Mouse (Mus musculus): ENCODE data around the gene Olfr968. TPM values are rescaled to one million over a fixed set of nuclear protein-coding genes. Genes with fewer than 3 reads are reported as not detected.

Olfr968 gene
- not detected in 2 replicates for polyA plus RNA-seq (2012)

DNA sequence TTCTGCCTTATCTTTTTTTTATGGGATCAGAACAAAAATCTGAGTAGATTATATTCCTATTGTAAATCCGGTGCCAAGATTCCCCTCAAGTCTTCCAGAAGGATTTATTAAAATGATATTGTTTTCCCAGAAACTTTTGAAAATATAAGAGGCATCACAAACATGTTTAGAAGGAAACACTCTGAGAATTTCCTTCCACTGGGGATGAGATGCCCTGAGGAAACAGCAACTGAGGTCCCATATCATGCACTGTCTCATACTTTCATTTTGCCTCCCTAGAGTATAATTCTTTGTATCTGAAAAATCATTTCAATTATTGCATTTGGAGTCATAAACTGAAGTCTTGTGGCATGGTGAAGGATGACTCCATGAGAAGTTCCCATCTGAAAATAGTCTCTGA is at the start of gene Olfr968:
Gene Olfr968, minus strand, starts transcription at position 101 of the 400 bp plus-strand sequence.

GRCm38 (mm10) chr9:39808560-39808959 is 25.5 kb upstream of the Olfr968 start, which contains the start of gene Olfr970:
TSS of gene Olfr970 (plus strand) at chr9:39808860.

DNA sequence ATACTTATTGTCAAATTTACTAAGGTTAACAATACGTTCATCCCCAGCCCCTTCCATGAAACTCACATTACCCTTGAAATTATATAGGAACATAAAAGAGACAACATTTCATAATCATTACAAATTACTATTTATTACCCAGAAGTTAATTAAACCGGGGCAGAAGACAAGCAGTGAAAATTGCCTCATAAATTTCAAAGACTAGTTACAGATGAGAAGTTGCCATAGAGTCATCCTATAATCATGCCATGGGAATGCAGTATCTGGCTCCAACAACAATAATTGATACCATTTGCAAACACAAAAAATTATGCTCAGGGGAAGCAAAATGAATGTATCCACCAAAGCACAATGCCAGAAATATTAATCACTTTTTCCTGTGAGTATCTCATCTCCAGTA is 7.5 kb upstream of the Olfr968 start, which contains the start of gene Olfr969:
Gene Olfr969, plus strand, starts transcription at position 388 of the 400 bp plus-strand sequence.

DNA sequence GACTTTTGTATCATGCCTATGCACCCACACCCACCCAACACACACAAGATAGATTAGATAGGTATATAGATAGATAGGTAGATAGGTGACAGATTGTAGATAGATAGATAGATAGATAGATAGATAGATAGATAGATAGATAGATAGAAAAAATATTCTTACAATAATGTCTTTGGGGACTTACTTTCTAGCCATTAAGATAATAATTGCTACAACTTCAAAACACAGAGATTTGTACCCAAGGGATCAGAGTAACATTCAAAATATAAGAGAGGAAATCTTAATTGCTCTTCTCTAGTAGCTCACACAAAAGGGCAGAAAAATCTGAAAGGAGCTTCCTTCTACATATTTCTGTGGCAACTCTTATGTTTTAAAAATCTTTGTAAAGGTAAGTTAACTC is 37.1 kb downstream of the Olfr968 start, which contains the start of gene Olfr967:
Gene Olfr967, plus strand, starts transcription at position 301 of the 400 bp plus-strand sequence.

DNA sequence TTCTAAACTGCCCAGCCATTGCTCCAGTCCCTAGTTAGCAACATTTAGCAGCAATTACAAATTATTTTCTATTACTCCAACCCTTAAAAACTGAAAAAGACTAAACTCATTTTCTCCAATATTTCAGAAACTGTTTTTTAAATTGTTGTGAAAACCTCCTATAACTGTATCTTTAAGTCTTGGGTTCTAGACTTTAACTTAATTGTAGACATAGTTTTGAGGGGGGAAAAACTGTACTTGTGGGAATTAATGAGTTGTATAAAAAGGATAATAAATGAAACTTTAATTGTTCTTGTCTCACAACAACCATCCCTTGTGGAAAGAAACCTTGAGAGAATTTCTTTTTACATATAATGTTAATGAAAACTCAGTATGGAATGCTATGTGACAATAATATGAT is 52.4 kb downstream of the Olfr968 start, which contains the start of gene Olfr150:
Gene Olfr150, plus strand, starts transcription at position 301 of the 400 bp plus-strand sequence.

Other genes with a start within 250 kb of the Olfr968 start
- not detected in 2 replicates for gene Olfr958, start 229.2 kb downstream of the Olfr968 start, polyA plus RNA-seq (2012)
- not detected in 2 replicates for gene Olfr959, start 207.7 kb downstream of the Olfr968 start, polyA plus RNA-seq (2012)
- not detected in 2 replicates for gene AW551984, start 178.8 kb downstream of the Olfr968 start, polyA plus RNA-seq (2012)
- not detected in 2 replicates for gene Olfr148, start 172.6 kb downstream of the Olfr968 start, polyA plus RNA-seq (2012)
- gene Olfr960, start 161.9 kb downstream of the Olfr968 start, polyA plus RNA-seq (2012), result not detected in 2 replicates
- gene Olfr961, start 138.2 kb downstream of the Olfr968 start, polyA plus RNA-seq (2012), result not detected in 2 replicates
- gene Olfr963, start 116.0 kb downstream of the Olfr968 start, polyA plus RNA-seq (2012), result not detected in 2 replicates
- gene Olfr149, start 76.1 kb downstream of the Olfr968 start, polyA plus RNA-seq (2012), result not detected in 2 replicates
- 0.10 TPM in 1 of 2 replicates, not detected in the other for gene Olfr965, start 71.9 kb downstream of the Olfr968 start, polyA plus RNA-seq (2012)
- gene Olfr150, start 52.3 kb downstream of the Olfr968 start, polyA plus RNA-seq (2012), result not detected in 2 replicates
- not detected in 2 replicates for gene Olfr967, start 37.0 kb downstream of the Olfr968 start, polyA plus RNA-seq (2012)
- not detected in 2 replicates for gene Olfr969, start 7.7 kb upstream of the Olfr968 start, polyA plus RNA-seq (2012)
- gene Olfr970, start 25.6 kb upstream of the Olfr968 start, polyA plus RNA-seq (2012), result not detected in 2 replicates
- gene Olfr971, start 53.6 kb upstream of the Olfr968 start, polyA plus RNA-seq (2012), result not detected in 2 replicates
- gene Olfr972, start 83.2 kb upstream of the Olfr968 start, polyA plus RNA-seq (2012), result not detected in 2 replicates
- gene Olfr229, start 124.1 kb upstream of the Olfr968 start, polyA plus RNA-seq (2012), result not detected in 2 replicates
- gene Olfr974, start 154.2 kb upstream of the Olfr968 start, polyA plus RNA-seq (2012), result not detected in 2 replicates
- gene Olfr975, start 168.8 kb upstream of the Olfr968 start, polyA plus RNA-seq (2012), result not detected in 2 replicates
- gene Olfr976, start 177.9 kb upstream of the Olfr968 start, polyA plus RNA-seq (2012), result not detected in 2 replicates
- gene Olfr978, start 208.9 kb upstream of the Olfr968 start, polyA plus RNA-seq (2012), result not detected in 2 replicates
- not detected in 2 replicates for gene Olfr979, start 220.2 kb upstream of the Olfr968 start, polyA plus RNA-seq (2012)
- gene Olfr980, start 226.3 kb upstream of the Olfr968 start, polyA plus RNA-seq (2012), result not detected in 2 replicates
- not detected in 2 replicates for gene Olfr981, start 238.2 kb upstream of the Olfr968 start, polyA plus RNA-seq (2012)

Measured in megakaryocyte-erythroid progenitor cell, adult 5 weeks (primary cell).